17 mouse cellular contexts compared by ENCODE assay signal in genomic region chr14:41160743-41161142, GRCm38 (mm10). TPM values are rescaled to one million over a fixed set of nuclear protein-coding genes. Genes with fewer than 3 reads are reported as not detected.
DNase-seq lines count a peak whose midpoint lies in the region; ATAC-seq lines count a peak whose summit lies in the region.
"Had no signal": no experiment of that assay in that cellular context is flagged by ENCODE, and none has a peak within 500 bp of the region (broad histone marks: within the 10 kb centered on the region; RNA-seq: fewer than 3 reads in every experiment).

No protein-coding gene starts in this region.

- H3K4me3 ChIP-seq in hindbrain, embryonic 10.5 days = no peak overlapping the region
- H3K4me3 ChIP-seq in hindbrain, embryonic 13.5 days = no peak overlapping the region
- no peak overlapping the region for H3K4me3 ChIP-seq in liver, embryonic 12.5 days
- H3K4me3 ChIP-seq: forebrain, embryonic 15.5 days; heart, embryonic 13.5 days; limb, embryonic 10.5 days; megakaryocyte, embryonic 14.5 days had no signal

- H3K9me3 ChIP-seq in hindbrain, embryonic 10.5 days = no peaks in the 10 kb centered on the region
- no peaks in the 10 kb centered on the region for H3K9me3 ChIP-seq in hindbrain, embryonic 13.5 days
- no peaks in the 10 kb centered on the region for H3K9me3 ChIP-seq in liver, embryonic 12.5 days (replicated peaks)
- H3K9me3 ChIP-seq: forebrain, embryonic 15.5 days; heart, embryonic 13.5 days; limb, embryonic 10.5 days; megakaryocyte, embryonic 14.5 days had no signal

- H3K27me3 ChIP-seq in hindbrain, embryonic 10.5 days (ENCODE audit: insufficient read depth, poor library complexity, severe bottlenecking) = no peaks in the 10 kb centered on the region
- H3K27me3 ChIP-seq in hindbrain, embryonic 13.5 days = no peaks in the 10 kb centered on the region
- no peaks in the 10 kb centered on the region for H3K27me3 ChIP-seq in liver, embryonic 12.5 days (replicated peaks)
- H3K27me3 ChIP-seq: forebrain, embryonic 15.5 days; heart, embryonic 13.5 days; megakaryocyte, embryonic 14.5 days had no signal

- no peak overlapping the region for H3K4me2 ChIP-seq in hindbrain, embryonic 13.5 days
- no peak overlapping the region for H3K4me2 ChIP-seq in liver, embryonic 12.5 days
- H3K4me2 ChIP-seq: forebrain, embryonic 15.5 days; heart, embryonic 13.5 days had no signal

- H3K27ac ChIP-seq in hindbrain, embryonic 10.5 days = no peak overlapping the region
- no peak overlapping the region for H3K27ac ChIP-seq in hindbrain, embryonic 13.5 days
- H3K27ac ChIP-seq in liver, embryonic 12.5 days = no peak overlapping the region
- H3K27ac ChIP-seq: forebrain, embryonic 15.5 days; heart, embryonic 13.5 days; limb, embryonic 10.5 days had no signal

- peak; percentile 13 for DNase-seq in hindbrain, embryonic 10.5 days (ENCODE audit: low spot score)
- peak; percentile 3 for DNase-seq in 3T3-L1 (ENCODE audit: low read depth, low spot score)
- peak; percentile 28 for DNase-seq in embryo, embryonic 10.5 days (ENCODE audit: low spot score)
- no peak for DNase-seq in heart, adult 8-10 months (ENCODE audit: low spot score)
- DNase-seq in spleen, postnatal 14 days (ENCODE audit: low spot score in 2 of 2) = no peak
- DNase-seq: cerebellum, adult 11 months; gastrocnemius, postnatal 14 days had no signal

- H3K36me3 ChIP-seq in hindbrain, embryonic 10.5 days = no peaks in the 10 kb centered on the region
- H3K36me3 ChIP-seq in hindbrain, embryonic 13.5 days = no peaks in the 10 kb centered on the region
- no peaks in the 10 kb centered on the region for H3K36me3 ChIP-seq in liver, embryonic 12.5 days
- H3K36me3 ChIP-seq: forebrain, embryonic 15.5 days; heart, embryonic 13.5 days; limb, embryonic 10.5 days had no signal

- no peak for ATAC-seq in hindbrain, embryonic 13.5 days (ENCODE audit: low FRiP score)
- peak; percentile 79 for ATAC-seq in liver, embryonic 12.5 days
- no peak for ATAC-seq in granulocyte monocyte progenitor cell, adult 5-6 weeks (replicated peaks; ENCODE audit: poor library complexity, severe bottlenecking)
- ATAC-seq: forebrain, embryonic 15.5 days had no signal

- no peak overlapping the region for H3K9ac ChIP-seq in hindbrain, embryonic 13.5 days
- no peak overlapping the region for H3K9ac ChIP-seq in liver, embryonic 12.5 days
- H3K9ac ChIP-seq: forebrain, embryonic 15.5 days; heart, embryonic 13.5 days had no signal

- H3K4me1 ChIP-seq in hindbrain, embryonic 10.5 days (replicated peaks) = peaks cover 7% of the 10 kb centered on the region
- H3K4me1 ChIP-seq in hindbrain, embryonic 13.5 days (replicated peaks) = no peaks in the 10 kb centered on the region
- no peaks in the 10 kb centered on the region for H3K4me1 ChIP-seq in liver, embryonic 12.5 days
- H3K4me1 ChIP-seq: forebrain, embryonic 15.5 days; limb, embryonic 10.5 days; megakaryocyte, embryonic 14.5 days had no signal

- 29% methylated on average over 1 of the region's 1 CpGs for WGBS in hindbrain, embryonic 10.5 days
- 45% methylated on average over 1 of the region's 1 CpGs for WGBS in hindbrain, embryonic 13.5 days
- 42% methylated on average over 1 of the region's 1 CpGs for WGBS in liver, embryonic 12.5 days (ENCODE audit: insufficient replicate concordance)

RNA-seq across cellular contexts. Expression of gene Mbl1, which starts 9.5 kb away (rescaled TPM):
- polyA plus RNA-seq in hindbrain, embryonic 10.5 days (2016; fragmentation: Nextera tagmentation; extraction: Ambion mirVana) = not detected in 2 replicates
- not detected in 2 replicates for polyA plus RNA-seq in hindbrain, embryonic 13.5 days (2015; fragmentation: Nextera tagmentation; extraction: Ambion mirVana)
- polyA plus RNA-seq in liver, embryonic 12.5 days (2016; fragmentation: Nextera tagmentation; extraction: Ambion mirVana) = 9.2 and 9.9 TPM in 2 replicates
- not detected in 2 replicates for total RNA-seq in granulocyte monocyte progenitor cell, adult 5-6 weeks (2014; fragmentation: Nextera tagmentation)
- total RNA-seq in granulocyte monocyte progenitor cell, adult 5-6 weeks (2017) = not detected in 2 replicates
- not detected for total RNA-seq in heart, adult 8-10 months (2022)
- total RNA-seq: gastrocnemius, postnatal 14 days; layer of hippocampus, postnatal 14 days had no signal
- polyA plus RNA-seq: forebrain, embryonic 15.5 days; heart, embryonic 13.5 days; limb, embryonic 10.5 days; spleen, adult 2 months; thymus, postnatal 0 days had no signal

RNA-seq across cellular contexts. Expression of gene Sftpd, which starts 24.2 kb away (rescaled TPM):
- not detected in 2 replicates for polyA plus RNA-seq in hindbrain, embryonic 10.5 days (2016; fragmentation: Nextera tagmentation; extraction: Ambion mirVana)
- not detected in 2 replicates for polyA plus RNA-seq in hindbrain, embryonic 13.5 days (2015; fragmentation: Nextera tagmentation; extraction: Ambion mirVana)
- polyA plus RNA-seq in liver, embryonic 12.5 days (2016; fragmentation: Nextera tagmentation; extraction: Ambion mirVana) = 0.17 TPM in 1 of 2 replicates, not detected in the other
- total RNA-seq in granulocyte monocyte progenitor cell, adult 5-6 weeks (2014; fragmentation: Nextera tagmentation) = not detected in 2 replicates
- not detected in 2 replicates for total RNA-seq in granulocyte monocyte progenitor cell, adult 5-6 weeks (2017)
- total RNA-seq in heart, adult 8-10 months (2022) = not detected
- total RNA-seq: gastrocnemius, postnatal 14 days; layer of hippocampus, postnatal 14 days had no signal
- polyA plus RNA-seq: forebrain, embryonic 15.5 days; heart, embryonic 13.5 days; limb, embryonic 10.5 days; spleen, adult 2 months had no signal

RNA-seq across cellular contexts. Expression of gene Sftpa1, which starts 29.2 kb away (rescaled TPM):
- not detected in 2 replicates for polyA plus RNA-seq in hindbrain, embryonic 10.5 days (2016; fragmentation: Nextera tagmentation; extraction: Ambion mirVana)
- not detected in 2 replicates for polyA plus RNA-seq in hindbrain, embryonic 13.5 days (2015; fragmentation: Nextera tagmentation; extraction: Ambion mirVana)
- polyA plus RNA-seq in liver, embryonic 12.5 days (2016; fragmentation: Nextera tagmentation; extraction: Ambion mirVana) = not detected in 2 replicates
- total RNA-seq in granulocyte monocyte progenitor cell, adult 5-6 weeks (2014; fragmentation: Nextera tagmentation) = not detected in 2 replicates
- not detected in 2 replicates for total RNA-seq in granulocyte monocyte progenitor cell, adult 5-6 weeks (2017)
- total RNA-seq in heart, adult 8-10 months (2022) = under 1 TPM in 1 of 4 experiments, not detected in 3; 0.14 TPM
- total RNA-seq: gastrocnemius, postnatal 14 days; layer of hippocampus, postnatal 14 days had no signal
- polyA plus RNA-seq: forebrain, embryonic 15.5 days; limb, embryonic 10.5 days; spleen, adult 2 months had no signal

RNA-seq across cellular contexts. Expression of gene Mat1a, which starts 55.9 kb away (rescaled TPM):
- not detected in 2 replicates for polyA plus RNA-seq in hindbrain, embryonic 10.5 days (2016; fragmentation: Nextera tagmentation; extraction: Ambion mirVana)
- polyA plus RNA-seq in hindbrain, embryonic 13.5 days (2015; fragmentation: Nextera tagmentation; extraction: Ambion mirVana) = not detected in 2 replicates
- polyA plus RNA-seq in liver, embryonic 12.5 days (2016; fragmentation: Nextera tagmentation; extraction: Ambion mirVana) = 0.54 and 0.55 TPM in 2 replicates
- not detected in 2 replicates for total RNA-seq in granulocyte monocyte progenitor cell, adult 5-6 weeks (2014; fragmentation: Nextera tagmentation)
- total RNA-seq in granulocyte monocyte progenitor cell, adult 5-6 weeks (2017) = not detected in 2 replicates
- under 1 TPM in 2 of 4 experiments, not detected in 2; 0.09 to 0.31 TPM for total RNA-seq in heart, adult 8-10 months (2022)
- total RNA-seq: gastrocnemius, postnatal 14 days; layer of hippocampus, postnatal 14 days had no signal
- polyA plus RNA-seq: forebrain, embryonic 15.5 days; limb, embryonic 10.5 days had no signal

Comparison
In these comparisons a context has a peak if more than half of its experiments do, and no peak if none do; other contexts are left out.
1. DNase-seq: peak in hindbrain, embryonic 10.5 days (single experiment), 3T3-L1 (single experiment) and embryo, embryonic 10.5 days (single experiment); none in heart, adult 8-10 months (single experiment) and spleen, postnatal 14 days (0 of 2).